Mouse (Mus musculus) neural tube, embryonic 12.5 days (tissue): Measurements from ENCODE around the gene H13. TPM values are rescaled to one million over a fixed set of nuclear protein-coding genes. Genes with fewer than 3 reads are reported as not detected.

Source experiments
- ATAC-seq: fragments of 200-750 bp; cut with Nextera tagmentation; 2 replicates; pipeline ENCODE4 v1.8.0; 2017; ENCODE audit warnings: low read depth, mild to moderate bottlenecking, moderate TSS enrichment, moderate library complexity; ENCODE audit not compliant: low FRiP score
- H3K27ac ChIP-seq: fragments of 300-500 bp; sonication (generic); 2 replicates; pipeline ENCODE4 v1.5.1; 2016
- H3K27me3 ChIP-seq: fragments of 300-500 bp; sonication (generic); replicated peaks from 2 replicates; pipeline ENCODE4 v1.6.1; 2016; ENCODE audit warnings: mild to moderate bottlenecking
- H3K36me3 ChIP-seq: fragments of 300-500 bp; sonication (generic); 2 replicates; pipeline ENCODE4 v1.6.1; 2016; ENCODE audit warnings: mild to moderate bottlenecking
- H3K4me1 ChIP-seq: fragments of 300-500 bp; sonication (generic); 2 replicates; pipeline ENCODE4 v1.6.1; 2016
- H3K4me2 ChIP-seq: fragments of 300-500 bp; sonication (generic); replicated peaks from 2 replicates; pipeline ENCODE4 v1.6.1; 2016; ENCODE audit warnings: mild to moderate bottlenecking
- H3K4me3 ChIP-seq: fragments of 300-500 bp; sonication (generic); 2 replicates; pipeline ENCODE4 v1.5.1; 2016
- H3K9ac ChIP-seq: fragments of 300-500 bp; sonication (generic); 2 replicates; pipeline ENCODE4 v1.6.1; 2016; ENCODE audit warnings: mild to moderate bottlenecking
- H3K9me3 ChIP-seq: fragments of 300-500 bp; sonication (generic); 2 replicates; pipeline ENCODE4 v1.6.1; 2016; ENCODE audit warnings: mild to moderate bottlenecking
- WGBS: fragments of 180-500 bp; shearing (Covaris S2); methylation state at CpG from one replicate; pipeline ENCODE4 v1.1.7; 2016; 5-methylcytosine and 5-hydroxymethylcytosine counted together
- polyA plus RNA-seq: library from polyadenylated mRNA; unstranded; fragments of >200 nt; fragmentation: Nextera tagmentation; extraction: Ambion mirVana; gene quantifications from 2 replicates; pipeline ENCODE4 v1.2.1, GENCODE M21; 2016

H13 gene
- polyA plus RNA-seq, 1 experiment from 2014 or later = 141 TPM

- Histone ChIP-seq H3K4me1 (peaks cover 59% of the 10 kb centered on the region), H3K9me3 (no peaks in the 10 kb centered on the region), H3K27me3 (no peaks in the 10 kb centered on the region), H3K27ac (no peak overlapping the region), H3K9ac (no peak overlapping the region), H3K36me3 (no peaks in the 10 kb centered on the region), H3K4me3 (no peak overlapping the region), H3K4me2 (peak overlapping the region; percentile 92)
- ATAC-seq = no peak
- 33% methylated on average over 3 of the region's 3 CpGs for WGBS
Observed at GRCm38 (mm10) chr2:152739842-152740260, 70.6 kb downstream of the H13 start.

DNA sequence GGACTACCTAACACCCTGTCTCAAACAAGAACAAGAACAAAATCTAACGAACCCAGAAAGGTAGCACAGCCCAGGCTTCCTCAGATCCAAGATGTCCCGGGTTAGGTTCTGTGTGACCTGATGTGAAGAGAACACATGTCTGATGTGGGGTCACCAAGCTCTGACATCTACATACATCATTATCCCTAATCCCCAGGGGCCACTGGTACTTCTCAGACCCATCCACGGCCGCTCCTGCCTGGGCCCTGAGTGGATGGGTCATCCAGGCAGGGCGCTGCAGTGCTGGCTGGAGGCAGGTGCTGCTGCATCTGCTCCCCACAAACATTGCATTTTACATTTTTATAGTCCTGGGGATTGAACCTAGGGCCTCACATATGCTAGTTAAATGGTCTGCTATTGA lies 71.2 kb downstream of the H13 start:
- no peak overlapping the region for H3K4me2 ChIP-seq
- 62% methylated on average over 5 of the region's 5 CpGs for WGBS
- no peak overlapping the region for H3K27ac ChIP-seq
- no peaks in the 10 kb centered on the region for H3K9me3 ChIP-seq
- no peaks in the 10 kb centered on the region for H3K36me3 ChIP-seq
- no peak for ATAC-seq
- no peaks in the 10 kb centered on the region for H3K27me3 ChIP-seq
- H3K4me1 ChIP-seq = peaks cover 55% of the 10 kb centered on the region
- no peak overlapping the region for H3K4me3 ChIP-seq
- no peak overlapping the region for H3K9ac ChIP-seq

GRCm38 (mm10) chr2:152741153-152742041 lies 72.1 kb downstream of the H13 start:
- ATAC-seq = peak; percentile 31; the same call in 1 of the 2 replicates
- H3K4me2 ChIP-seq = peak overlapping the region; percentile 40
- no peak overlapping the region for H3K4me3 ChIP-seq
- H3K36me3 ChIP-seq = no peaks in the 10 kb centered on the region
- WGBS = 56% methylated on average over 14 of the region's 14 CpGs
- peak overlapping the region; percentile 49; the same call in 1 of the 2 replicates for H3K9ac ChIP-seq
- no peaks in the 10 kb centered on the region for H3K27me3 ChIP-seq
- 0 out of 2 replicates have a peak overlapping the region, but pooled peaks have one; percentile 18 for H3K27ac ChIP-seq
- peaks cover 47% of the 10 kb centered on the region for H3K4me1 ChIP-seq
- H3K9me3 ChIP-seq = no peaks in the 10 kb centered on the region

GRCm38 (mm10) chr2:152742435-152742834 lies 73.2 kb downstream of the H13 start:
- no peak overlapping the region for H3K4me2 ChIP-seq

GRCm38 (mm10) chr2:152753944-152754711 lies 84.9 kb downstream of the H13 start, which contains the start of gene Cox4i2:
TSS of gene Cox4i2 (plus strand) at chr2:152754173.
- Histone ChIP-seq H3K9me3 (no peaks in the 10 kb centered on the region), H3K9ac (peak within 1 kb of the TSS; percentile 47), H3K36me3 (no peaks in the 10 kb centered on the region), H3K27ac (no peak within 1 kb of the TSS), H3K4me3 (no peak within 1 kb of the TSS), H3K27me3 (no peaks in the 10 kb centered on the region; the same call in 1 of the 2 replicates), H3K4me2 (peak within 1 kb of the TSS; percentile 57), H3K4me1 (peaks cover 15% of the 10 kb centered on the region)
- WGBS = 2% methylated on average over 30 of the region's 30 CpGs
- ATAC-seq = no peak

More at GRCm38 (mm10) chr2:152742435-152742834, 73.2 kb downstream of the H13 start:
- ATAC-seq = no peak; the same call in 1 of the 2 replicates
- Histone ChIP-seq H3K27ac (no peak overlapping the region), H3K9me3 (no peaks in the 10 kb centered on the region), H3K9ac (no peak overlapping the region), H3K36me3 (no peaks in the 10 kb centered on the region), H3K4me3 (no peak overlapping the region), H3K4me1 (peaks cover 39% of the 10 kb centered on the region), H3K27me3 (no peaks in the 10 kb centered on the region)
- WGBS = 24% methylated on average over 10 of the region's 10 CpGs

DNA sequence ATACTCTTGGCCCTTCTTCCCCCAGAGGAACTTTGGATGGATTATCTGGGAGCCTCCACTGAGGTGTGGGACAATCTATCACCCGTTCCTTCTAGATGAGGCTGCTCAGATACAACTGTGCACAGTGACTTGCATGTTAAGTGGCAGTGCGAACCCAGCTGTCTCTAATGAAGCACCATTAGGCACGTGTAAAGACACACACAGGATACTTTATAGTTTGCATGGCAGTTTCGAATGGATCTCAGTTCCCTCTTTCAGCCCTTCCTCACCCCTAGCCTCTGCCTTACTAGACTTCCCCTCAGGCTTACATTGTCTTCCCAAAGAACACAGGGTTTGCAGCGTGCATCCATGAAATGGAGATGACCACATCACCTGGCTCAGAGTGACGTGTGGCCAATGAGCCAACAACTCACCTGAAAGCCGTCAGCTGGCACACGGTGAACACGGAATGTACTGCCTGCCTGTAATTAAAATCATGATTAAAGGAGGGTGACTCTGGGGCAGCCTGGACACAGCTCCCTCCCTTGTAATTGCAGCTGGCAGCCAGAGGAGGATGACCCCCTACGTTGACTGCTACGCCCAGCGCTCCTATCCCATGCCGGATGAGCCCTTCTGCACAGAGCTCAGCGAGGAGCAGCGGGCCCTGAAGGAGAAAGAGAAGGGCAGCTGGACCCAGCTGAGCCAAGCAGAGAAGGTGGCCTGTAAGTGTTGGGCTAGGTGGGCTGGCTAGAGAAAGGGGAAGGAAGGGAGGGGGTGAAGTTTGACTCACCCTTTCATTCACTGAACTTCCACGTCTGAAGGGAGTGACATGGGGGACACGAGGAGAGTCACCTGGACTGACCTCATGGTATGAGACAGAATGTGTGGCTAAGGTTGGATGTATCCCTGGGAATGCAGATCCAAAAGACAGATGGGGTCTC lies 87.5 kb downstream of the H13 start:
- no peaks in the 10 kb centered on the region for H3K9me3 ChIP-seq

DNA sequence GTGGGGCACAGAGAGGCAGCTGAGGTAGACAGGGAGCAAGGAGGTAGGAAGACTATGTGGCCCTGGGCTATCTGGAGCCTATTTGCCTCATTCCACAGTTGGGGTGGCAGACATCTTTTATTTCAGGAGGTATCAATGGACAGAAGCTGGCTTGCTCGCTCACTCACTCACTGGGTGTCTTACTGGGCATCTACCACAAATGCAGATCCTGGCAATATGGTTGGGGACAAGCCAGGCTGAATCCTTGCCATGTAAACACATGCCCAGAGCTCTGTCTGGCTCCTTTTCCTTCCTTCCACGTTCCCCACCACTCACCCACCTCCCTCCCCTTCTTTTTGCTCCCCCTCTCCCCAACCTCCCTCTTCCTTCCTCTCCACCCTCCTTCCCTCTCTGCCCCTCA lies 88.2 kb downstream of the H13 start:
- Histone ChIP-seq H3K9ac (no peak overlapping the region), H3K9me3 (no peaks in the 10 kb centered on the region), H3K36me3 (no peaks in the 10 kb centered on the region), H3K27ac (no peak overlapping the region), H3K4me2 (no peak overlapping the region), H3K4me1 (peaks cover 15% of the 10 kb centered on the region), H3K4me3 (no peak overlapping the region), H3K27me3 (no peaks in the 10 kb centered on the region; the same call in 1 of the 2 replicates)
- WGBS = 77% methylated on average over 2 of the region's 2 CpGs
- ATAC-seq = no peak

More for the DNA sequence above, 87.5 kb downstream of the H13 start:
- no peaks in the 10 kb centered on the region for H3K36me3 ChIP-seq
- WGBS = 55% methylated on average over 17 of the region's 17 CpGs
- H3K4me3 ChIP-seq = no peak overlapping the region
- H3K27ac ChIP-seq = no peak overlapping the region
- H3K9ac ChIP-seq = no peak overlapping the region
- H3K4me1 ChIP-seq = peaks cover 15% of the 10 kb centered on the region
- no peak for ATAC-seq
- H3K4me2 ChIP-seq = no peak overlapping the region
- H3K27me3 ChIP-seq = no peaks in the 10 kb centered on the region; the same call in 1 of the 2 replicates

Other genes starting within 250 kb of the H13 start
- not detected in 2 replicates for gene Defb23, start 204.8 kb upstream of the H13 start, polyA plus RNA-seq
- gene Defb20, start 192.4 kb upstream of the H13 start, polyA plus RNA-seq = not detected in 2 replicates
- not detected in 2 replicates for gene Defb22, start 179.3 kb upstream of the H13 start, polyA plus RNA-seq
- gene Defb26, start 157.8 kb upstream of the H13 start, polyA plus RNA-seq = not detected in 2 replicates
- gene Defb28, start 151.2 kb upstream of the H13 start, polyA plus RNA-seq = not detected in 2 replicates
- not detected in 2 replicates for gene Defb29, start 129.4 kb upstream of the H13 start, polyA plus RNA-seq
- gene Gm17416, start 100.1 kb upstream of the H13 start, polyA plus RNA-seq = not detected in 2 replicates
- gene Defb21, start 96.7 kb upstream of the H13 start, polyA plus RNA-seq = not detected in 2 replicates
- not detected in 2 replicates for gene Defb19, start 89.1 kb upstream of the H13 start, polyA plus RNA-seq
- not detected in 2 replicates for gene Defb45, start 70.1 kb upstream of the H13 start, polyA plus RNA-seq
- gene Defb36, start 65.1 kb upstream of the H13 start, polyA plus RNA-seq = not detected in 2 replicates
- not detected in 2 replicates for gene Defb25, start 46.4 kb upstream of the H13 start, polyA plus RNA-seq
- gene Rem1, start 42.5 kb upstream of the H13 start, polyA plus RNA-seq = 0.23 and 0.30 TPM in 2 replicates
- 42.8 and 47.7 TPM in 2 replicates for gene Mcts2, start 17.6 kb downstream of the H13 start, polyA plus RNA-seq
- 103 and 107 TPM in 2 replicates for gene Id1, start 66.8 kb downstream of the H13 start, polyA plus RNA-seq
- gene Cox4i2, start 84.7 kb downstream of the H13 start, polyA plus RNA-seq = 3.7 and 4.4 TPM in 2 replicates
- 149 and 153 TPM in 2 replicates for gene Bcl2l1, start 162.3 kb downstream of the H13 start, polyA plus RNA-seq
- gene Tpx2, start 178.5 kb downstream of the H13 start, polyA plus RNA-seq = 78.1 and 80.9 TPM in 2 replicates
- not detected in 2 replicates for gene Mylk2, start 241.9 kb downstream of the H13 start, polyA plus RNA-seq